Mouse (Mus musculus) cerebellum, adult 8-10 months (tissue): ENCODE data around the gene Clic1.

ENCODE experiments used
- DNase-seq: peaks from one replicate; pipeline ENCODE4 v3.0.0; 2022

Clic1 gene

GRCm38 (mm10) chr17:35045807-35046680 lies 3.7 kb upstream of the Clic1 start:
- DNase-seq: peak; percentile 39

GRCm38 (mm10) chr17:35046681-35047455 lies 2.9 kb upstream of the Clic1 start, which contains the start of gene Msh5:
Gene Msh5, minus strand, starts transcription at chr17:35046745.
- peak; percentile 94 for DNase-seq

- DNase-seq: no peak
Observed at GRCm38 (mm10) chr17:35047688-35048087, 2.1 kb upstream of the Clic1 start.

- peak; percentile 7 for DNase-seq
Observed at GRCm38 (mm10) chr17:35048149-35048931, 1.4 kb upstream of the Clic1 start.

GRCm38 (mm10) chr17:35048932-35049440 lies 780 bp upstream of the Clic1 start:
- no peak for DNase-seq

- peak; percentile 40 for DNase-seq
Observed at GRCm38 (mm10) chr17:35050126-35050750, 472 bp downstream of the Clic1 start.

GRCm38 (mm10) chr17:35051156-35052086 lies 1.7 kb downstream of the Clic1 start:
- DNase-seq: peak; percentile 52

GRCm38 (mm10) chr17:35052271-35052798 lies 2.6 kb downstream of the Clic1 start:
- no peak for DNase-seq

- no peak for DNase-seq
Observed at GRCm38 (mm10) chr17:35055691-35056495, 6.1 kb downstream of the Clic1 start.

GRCm38 (mm10) chr17:35057090-35057489 lies 7.3 kb downstream of the Clic1 start:
- no peak for DNase-seq

- peak; percentile 28 for DNase-seq
Observed at GRCm38 (mm10) chr17:35058316-35058715, 8.6 kb downstream of the Clic1 start.

GRCm38 (mm10) chr17:35058911-35059892 lies 9.4 kb downstream of the Clic1 start, which contains the start of gene Ddah2:
Gene Ddah2, plus strand, starts transcription at chr17:35059035.
- DNase-seq: peak; percentile 84

GRCm38 (mm10) chr17:35060071-35060470 lies 10.3 kb downstream of the Clic1 start:
- peak; percentile 41 for DNase-seq

- DNase-seq: peak; percentile 31
Observed at GRCm38 (mm10) chr17:35060737-35061297, 11.1 kb downstream of the Clic1 start.

GRCm38 (mm10) chr17:35061299-35061698 lies 11.5 kb downstream of the Clic1 start:
- DNase-seq: no peak

GRCm38 (mm10) chr17:35063466-35063865 lies 13.7 kb downstream of the Clic1 start:
- no peak for DNase-seq

GRCm38 (mm10) chr17:35064378-35064877 lies 14.7 kb downstream of the Clic1 start:
- DNase-seq: peak; percentile 69
